Mouse (Mus musculus) liver, adult 2 months (tissue): Measurements from ENCODE around the gene Gpi1.

Experiments used
- CTCF ChIP-seq: fragments of 200-500 bp; IDR thresholded peaks from 2 replicates; pipeline ENCODE4 v1.5.1; 2011; ENCODE audit warnings: low read depth, low read length, control low read depth
- POLR2A ChIP-seq: fragments of 200-500 bp; IDR thresholded peaks from 2 replicates; pipeline ENCODE4 v1.6.1; 2011; ENCODE audit warnings: low read length, control low read depth; ENCODE audit not compliant: insufficient read depth; ENCODE audit errors: extremely low read depth

DNA sequence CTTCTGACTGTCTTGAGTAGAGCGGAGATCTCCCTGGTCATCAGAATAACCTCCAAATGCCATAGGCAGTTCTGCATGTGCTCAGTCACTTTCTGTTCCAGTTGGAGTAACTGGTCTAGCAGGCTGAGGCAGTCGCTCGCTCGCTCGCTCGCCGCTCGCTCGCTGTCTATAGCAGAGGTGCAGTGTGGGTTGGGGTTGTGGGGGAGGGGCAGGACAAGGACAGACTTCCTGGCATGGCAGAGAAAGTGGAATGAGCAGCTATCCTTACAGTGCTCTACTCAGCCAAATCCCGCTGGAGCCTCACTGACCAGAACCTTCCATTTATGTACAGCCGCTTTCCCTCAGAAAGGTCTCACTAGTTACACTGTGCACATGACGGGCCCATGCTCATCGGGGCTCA lies 46.8 kb downstream of the Gpi1 start:
- TF ChIP-seq CTCF, result no peak
- no peak for TF ChIP-seq POLR2A
